Comparison of ENCODE assay signal across 1 mouse cellular context in the genomic region with DNA sequence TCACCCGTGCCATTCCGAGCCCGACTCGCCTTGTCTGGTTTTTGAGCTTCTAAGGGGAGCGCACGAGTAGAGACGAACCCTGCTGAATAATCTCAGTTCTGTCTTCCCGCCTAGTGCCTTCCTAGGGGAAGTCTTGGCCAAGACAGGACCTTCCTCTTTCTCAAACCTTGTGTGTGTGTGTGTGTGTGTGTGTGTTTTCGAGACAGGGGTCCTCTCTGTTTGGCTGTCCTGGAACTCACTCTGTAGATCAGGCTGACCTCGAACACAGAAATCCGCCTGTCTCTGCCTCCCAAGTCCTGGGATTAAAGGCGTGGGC.
TF ChIP-seq lines count a peak whose summit lies in the region.

No protein-coding gene starts in this region.

TF ChIP-seq in CH12.LX, 34 proteins besides CTCF, POLR2A, EP300 and RAD21:
- TF ChIP-seq ZC3H11A (IDR thresholded peaks at IDR 0.05; ENCODE audit: low read depth, low read length) (no peak), RCOR1 (conservative IDR thresholded peaks at IDR 0.05; ENCODE audit: low read depth, low read length) (no peak), JUND (conservative IDR thresholded peaks at IDR 0.05; ENCODE audit: low read depth, low read length) (no peak)
